Mouse (Mus musculus): ENCODE data around the gene Trp53i13.

The Trp53i13 gene

GRCm38 (mm10) chr11:77491123-77491501 is 24.7 kb downstream of the Trp53i13 start:
- DNase-seq, result peak; percentile 87 to 91

GRCm38 (mm10) chr11:77490451-77490850 is 25.3 kb downstream of the Trp53i13 start:
- DNase-seq, result no peak

- DNase-seq, result peak; percentile 66 to 71
These were observed 26.1 kb downstream of the Trp53i13 start, which contains the start of gene Ankrd13b for GRCm38 (mm10) chr11:77489591-77490235. Ankrd13b (minus strand) TSS chr11:77489678.

- DNase-seq, result no peak
These were observed 26.8 kb downstream of the Trp53i13 start for GRCm38 (mm10) chr11:77488771-77489581.

- DNase-seq, result no peak
These were observed 29.0 kb downstream of the Trp53i13 start for GRCm38 (mm10) chr11:77486798-77487197.

GRCm38 (mm10) chr11:77485229-77485628 is 30.6 kb downstream of the Trp53i13 start:
- DNase-seq, result no peak

- no peak for DNase-seq
These were observed 32.1 kb downstream of the Trp53i13 start for GRCm38 (mm10) chr11:77483510-77484255.

- no peak for DNase-seq
These were observed 32.7 kb downstream of the Trp53i13 start for GRCm38 (mm10) chr11:77483043-77483442.

GRCm38 (mm10) chr11:77476895-77477294 is 38.9 kb downstream of the Trp53i13 start:
- no peak for DNase-seq

GRCm38 (mm10) chr11:77476216-77476615 is 39.6 kb downstream of the Trp53i13 start:
- DNase-seq, result no peak

GRCm38 (mm10) chr11:77472775-77473174 is 43.0 kb downstream of the Trp53i13 start:
- DNase-seq, result no peak

GRCm38 (mm10) chr11:77471407-77471806 is 44.4 kb downstream of the Trp53i13 start:
- DNase-seq, result no peak

GRCm38 (mm10) chr11:77468397-77468796 is 47.4 kb downstream of the Trp53i13 start:
- no peak for DNase-seq

GRCm38 (mm10) chr11:77467784-77468183 is 48.0 kb downstream of the Trp53i13 start:
- DNase-seq, result peak; percentile 78 to 84

- DNase-seq, result peak; percentile 79 to 86
These were observed 48.6 kb downstream of the Trp53i13 start for GRCm38 (mm10) chr11:77467157-77467556.

- no peak for DNase-seq
These were observed 49.2 kb downstream of the Trp53i13 start for GRCm38 (mm10) chr11:77466544-77466943.

GRCm38 (mm10) chr11:77465111-77465510 is 50.7 kb downstream of the Trp53i13 start:
- DNase-seq, result no peak

- DNase-seq, result peak in 1 of 2 experiments; percentile 47
These were observed 51.1 kb downstream of the Trp53i13 start for GRCm38 (mm10) chr11:77464684-77465083.

GRCm38 (mm10) chr11:77463786-77464185 is 52.0 kb downstream of the Trp53i13 start:
- no peak for DNase-seq

- no peak for DNase-seq
These were observed 52.7 kb downstream of the Trp53i13 start for GRCm38 (mm10) chr11:77463101-77463445.

GRCm38 (mm10) chr11:77462283-77463100 is 53.3 kb downstream of the Trp53i13 start, which contains the start of gene Coro6:
Coro6 (plus strand) TSS chr11:77462411.
- DNase-seq, result peak; percentile 78 to 87

GRCm38 (mm10) chr11:77461856-77462255 is 53.9 kb downstream of the Trp53i13 start:
- DNase-seq, result no peak

All from lung, adult 18-20 months (tissue).